Mouse (Mus musculus): Measurements from ENCODE around the gene Mpzl3.

Gene Mpzl3

DNA sequence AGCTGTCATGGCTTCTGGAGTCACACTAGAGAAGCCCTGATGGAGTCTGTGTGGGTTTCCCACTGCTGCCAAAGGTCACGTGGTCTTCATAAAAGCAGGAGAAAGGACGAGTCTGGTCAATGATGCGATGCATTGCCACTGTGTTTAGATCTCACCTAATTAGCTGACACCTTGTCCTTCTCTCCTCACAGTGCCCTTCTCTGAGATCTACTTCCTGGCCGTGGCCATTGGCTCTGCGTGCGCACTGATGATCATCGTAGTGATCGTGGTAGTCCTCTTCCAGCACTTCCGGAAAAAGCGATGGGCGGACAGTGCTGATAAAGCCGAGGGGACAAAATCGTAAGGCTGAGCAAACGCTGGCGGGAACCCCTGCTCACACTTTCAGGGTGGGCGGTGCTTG lies 8.0 kb upstream of the Mpzl3 start:
- DNase-seq, result no peak

DNA sequence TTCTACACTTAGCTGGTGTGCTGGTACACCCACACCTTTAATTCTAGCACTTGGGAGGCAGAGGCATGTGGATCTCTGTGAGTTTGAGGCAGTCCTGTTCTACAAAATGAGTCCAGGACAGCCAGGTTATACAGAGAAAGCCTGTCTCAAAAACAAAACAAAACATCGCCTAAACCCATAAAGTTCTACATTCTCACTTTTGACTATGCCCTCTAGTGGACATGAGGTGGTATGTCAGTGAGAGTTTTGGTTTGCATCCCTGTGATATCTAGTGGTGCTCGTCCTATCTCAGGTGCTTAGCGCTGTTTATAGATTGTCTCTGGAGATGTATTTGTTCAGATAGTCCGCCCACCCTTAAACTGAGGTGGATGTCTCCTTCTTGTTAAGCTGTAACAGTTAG lies 6.5 kb upstream of the Mpzl3 start:
- no peak for DNase-seq

DNA sequence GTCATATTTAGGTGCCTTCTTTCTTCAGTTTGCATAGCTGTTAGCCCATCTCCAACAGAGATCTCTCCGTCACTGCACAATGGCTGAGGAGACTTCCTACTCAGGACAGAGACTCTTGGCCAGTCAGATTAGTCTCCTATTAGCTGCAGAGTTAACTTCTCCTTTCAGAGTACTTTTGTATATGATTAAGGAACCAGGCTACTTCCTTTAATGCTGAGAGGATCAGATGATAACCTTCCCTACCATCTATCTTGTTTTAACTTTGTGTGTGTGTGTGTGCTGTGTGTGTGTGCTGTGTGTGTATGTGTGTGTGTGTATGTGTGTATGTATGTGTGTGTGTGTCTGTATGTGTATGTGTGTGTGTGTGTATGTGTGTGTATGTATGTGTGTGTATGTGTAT lies 5.3 kb upstream of the Mpzl3 start:
- DNase-seq, result no peak

DNA sequence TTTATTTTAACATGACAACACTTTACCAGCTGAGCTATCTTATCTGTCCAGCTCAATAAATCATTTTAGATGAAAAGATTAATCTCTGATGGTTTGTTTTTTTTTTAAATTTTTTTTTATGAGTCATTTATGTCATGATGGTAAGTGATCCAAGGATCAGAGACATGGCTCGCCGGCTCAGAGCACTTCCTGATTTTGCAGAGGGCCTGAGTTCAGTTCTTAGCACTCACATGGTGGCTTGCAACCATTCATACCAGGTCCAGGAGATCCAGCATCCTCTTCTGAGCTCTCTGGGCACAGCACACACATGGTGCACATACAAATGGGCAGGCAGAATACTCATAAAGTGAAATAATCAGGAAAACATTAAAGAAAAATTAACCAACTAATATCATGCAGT lies 4.7 kb upstream of the Mpzl3 start:
- no peak for DNase-seq

DNA sequence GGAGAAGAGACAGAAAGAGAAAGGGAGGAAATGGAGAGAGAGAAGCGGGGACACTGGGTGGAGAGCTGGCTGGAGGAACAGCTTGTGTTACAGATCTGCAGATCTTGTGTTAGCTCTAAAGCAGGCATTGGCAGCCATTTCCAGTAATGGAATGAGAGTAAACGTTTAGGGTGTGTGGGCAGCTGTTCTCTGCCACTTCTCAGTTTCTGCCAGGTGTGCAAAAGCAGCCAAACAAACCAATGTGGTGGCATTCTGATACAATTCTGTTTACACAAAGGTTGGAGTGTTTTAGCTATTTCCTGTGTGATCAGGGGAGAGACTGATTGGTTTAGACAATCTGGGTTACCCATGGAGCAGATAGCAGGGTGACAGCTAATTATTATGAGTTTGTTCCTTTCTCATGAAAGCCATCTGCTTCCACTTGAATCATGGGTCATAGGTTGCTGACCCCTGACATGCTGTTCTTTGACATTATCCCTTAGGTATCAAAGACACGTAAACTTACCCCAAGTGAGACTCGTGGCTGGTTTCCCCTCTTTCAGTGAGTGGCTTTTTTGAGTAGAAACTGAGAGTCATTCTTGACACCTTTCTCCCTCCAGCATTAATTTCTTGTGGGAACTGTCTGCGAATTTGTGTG lies 3.4 kb downstream of the Mpzl3 start:
- no peak for DNase-seq

DNA sequence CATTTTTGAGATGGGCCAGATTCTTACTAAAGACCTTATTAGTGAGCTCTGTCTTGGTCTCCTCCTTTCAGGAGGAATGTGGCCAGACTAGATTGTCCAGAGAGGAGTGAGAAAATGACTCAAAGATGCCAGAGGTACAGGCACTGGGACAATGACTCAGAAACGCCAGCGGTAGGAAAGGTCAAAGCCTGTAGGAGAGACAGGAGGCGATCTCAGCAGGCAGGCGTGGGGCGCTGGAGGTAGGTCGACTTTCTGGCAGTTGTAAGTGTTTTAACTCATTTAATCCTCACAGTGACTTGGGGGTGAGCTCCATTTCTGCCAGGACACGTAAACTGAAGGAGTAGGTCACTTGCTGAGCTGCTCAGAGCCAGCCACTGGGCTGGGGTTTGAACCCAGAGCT lies 5.2 kb downstream of the Mpzl3 start:
- DNase-seq, result no peak

DNA sequence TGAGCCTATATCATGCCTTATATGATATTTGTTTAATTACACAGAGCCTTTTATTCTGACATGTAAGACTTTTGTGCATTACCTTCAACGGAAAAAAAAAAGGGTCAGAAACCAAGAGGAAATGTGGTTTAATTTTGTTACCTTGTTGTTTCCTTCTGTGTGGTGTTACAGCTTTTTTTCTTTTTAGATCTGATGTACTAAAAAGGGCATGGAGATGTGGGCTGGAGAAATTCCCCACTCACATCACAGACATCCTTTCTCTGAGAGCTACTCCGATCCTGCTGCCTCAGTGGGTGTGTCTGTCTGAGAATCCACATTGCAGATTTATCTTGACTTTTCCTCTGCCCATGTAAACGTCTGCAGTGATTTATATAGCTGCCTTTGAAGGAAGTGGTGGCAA lies 7.7 kb downstream of the Mpzl3 start:
- DNase-seq, result no peak

DNA sequence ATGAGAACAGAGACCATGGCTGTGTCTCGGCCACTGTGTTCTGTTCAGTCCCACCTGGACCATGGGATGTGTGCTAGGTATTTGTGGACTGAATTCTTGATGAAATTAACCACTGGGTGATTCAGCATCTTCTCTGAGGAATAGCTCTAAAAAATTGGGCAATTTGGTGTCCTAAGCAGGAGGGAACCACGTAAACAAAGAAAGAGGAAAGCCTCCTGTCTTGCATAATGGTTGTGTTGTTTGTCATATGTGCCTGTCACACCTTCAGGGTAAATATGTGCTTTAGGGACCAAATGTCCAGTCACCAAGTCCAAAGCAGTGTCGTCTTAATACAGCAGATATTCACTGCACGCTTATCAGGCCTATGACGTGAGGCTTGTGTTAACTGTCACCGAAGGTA lies 9.4 kb downstream of the Mpzl3 start:
- no peak for DNase-seq

DNA sequence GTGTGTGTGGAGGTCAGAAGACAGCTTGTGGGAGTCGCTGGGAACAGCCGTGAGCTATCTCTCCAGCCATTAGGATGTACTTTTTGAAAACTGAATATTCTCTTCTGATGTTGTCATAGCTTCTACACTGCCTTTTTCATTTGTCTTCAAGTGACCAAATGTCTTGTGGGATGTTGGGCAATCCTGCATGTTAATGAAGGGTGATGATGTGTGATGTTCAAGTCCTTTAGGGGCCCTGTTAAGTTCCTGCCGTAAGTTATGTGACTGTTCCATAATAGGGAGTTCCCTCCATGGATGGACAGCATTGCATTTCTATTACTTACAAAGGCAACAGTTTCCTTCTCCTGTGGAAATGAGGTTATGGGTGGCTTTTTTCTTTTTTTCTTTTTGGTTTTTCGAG lies 11.7 kb downstream of the Mpzl3 start:
- no peak for DNase-seq

DNA sequence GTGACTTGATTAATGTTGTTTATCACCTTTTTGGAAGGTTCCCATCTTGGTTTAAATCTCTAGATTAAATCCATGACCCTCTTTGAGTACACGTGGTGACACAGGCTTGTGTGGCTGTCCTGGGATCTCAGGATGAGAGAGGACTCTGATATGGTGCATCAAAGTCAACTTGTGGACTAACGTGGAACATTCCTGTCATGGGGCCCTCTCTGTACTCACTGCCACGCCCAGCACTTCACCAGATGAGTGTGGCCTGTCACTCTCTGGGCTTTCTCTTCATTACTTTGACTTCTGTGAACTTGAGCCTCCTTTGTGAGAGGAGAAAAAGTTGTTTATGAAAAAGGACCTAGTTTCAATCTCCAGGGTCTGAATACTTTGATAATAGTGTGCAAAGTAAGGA lies 16.8 kb downstream of the Mpzl3 start:
- no peak for DNase-seq

DNA sequence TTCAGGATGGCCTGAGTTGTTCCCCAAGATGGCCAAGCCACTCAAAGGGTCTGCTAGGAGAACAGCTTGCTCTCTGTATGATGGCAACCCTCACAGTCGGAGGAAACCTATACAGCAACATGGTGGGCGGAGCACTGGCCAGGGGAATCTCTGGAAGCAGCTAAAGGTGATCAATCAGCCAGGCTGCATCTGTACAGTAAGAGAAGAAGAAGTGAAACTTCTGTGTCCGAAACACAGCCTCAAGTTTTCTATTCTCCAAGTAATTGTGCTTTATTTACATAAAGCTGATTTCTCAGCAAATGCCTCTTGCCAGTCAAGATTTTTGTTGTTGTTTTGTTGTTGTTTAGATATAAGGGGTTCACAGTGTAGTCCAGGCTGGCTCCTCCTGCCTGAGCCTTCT lies 22.9 kb downstream of the Mpzl3 start:
- no peak for DNase-seq

DNA sequence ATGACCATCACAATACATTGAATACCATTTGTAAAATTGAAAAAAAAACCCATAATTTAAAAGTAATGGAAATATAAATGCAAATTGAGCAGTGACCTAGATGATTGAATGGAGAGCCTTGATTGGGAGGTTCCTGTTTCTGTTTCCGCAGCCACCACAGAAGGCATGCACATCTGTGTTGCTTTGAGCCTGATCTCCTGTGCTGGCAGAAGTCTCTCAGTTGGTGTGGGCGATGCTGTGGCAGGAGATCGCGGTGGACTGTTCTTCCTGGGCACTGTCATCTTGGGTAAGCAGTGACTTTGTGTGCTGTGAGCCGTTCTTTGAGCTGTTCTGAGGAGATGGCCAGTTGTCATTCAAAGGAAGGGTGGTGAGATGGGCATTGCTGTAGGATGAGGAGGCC lies 24.0 kb downstream of the Mpzl3 start, which contains the start of gene Jaml:
TSS of gene Jaml (plus strand) at position 173 of the 400 bp plus-strand sequence.
- no peak for DNase-seq

DNA sequence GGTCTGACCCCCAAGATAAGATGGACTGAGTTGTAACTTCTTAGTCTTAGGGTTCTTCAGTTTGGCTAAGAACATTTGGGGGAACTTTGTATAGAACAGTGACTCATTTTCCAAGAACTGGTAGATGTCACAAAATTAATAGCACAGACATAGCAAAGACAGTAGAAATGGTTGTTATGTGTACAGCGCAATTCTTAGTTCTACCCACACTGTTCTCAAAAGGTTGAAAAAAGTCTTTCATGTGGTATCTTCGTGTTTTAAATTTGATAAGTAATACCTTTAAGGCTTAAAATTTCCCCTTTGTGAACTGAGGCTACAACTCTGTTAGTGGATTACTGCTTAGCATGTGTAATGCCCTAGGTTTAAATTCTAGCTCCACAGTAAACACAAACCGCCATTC lies 28.1 kb downstream of the Mpzl3 start:
- DNase-seq, result no peak

DNA sequence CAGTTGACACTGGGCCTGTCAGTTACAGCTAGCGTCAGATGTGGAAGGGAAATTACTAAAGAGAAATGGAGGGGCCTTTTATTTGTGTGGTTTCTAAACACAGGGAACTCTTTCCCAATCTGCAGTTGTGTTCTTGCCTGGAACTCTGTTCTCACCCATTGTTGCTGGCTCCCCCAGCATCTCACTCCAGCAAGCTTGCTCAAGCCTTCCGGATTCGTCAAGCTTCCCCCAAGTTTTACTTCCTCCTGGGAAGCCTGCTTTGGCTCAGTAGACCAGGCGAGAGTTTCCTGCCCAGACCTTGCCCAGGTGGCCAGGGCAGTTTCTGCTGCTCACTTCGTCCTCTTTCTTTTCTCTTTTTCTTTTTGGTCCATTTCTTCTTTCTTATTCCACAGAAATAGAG lies 29.6 kb downstream of the Mpzl3 start:
- no peak for DNase-seq

DNA sequence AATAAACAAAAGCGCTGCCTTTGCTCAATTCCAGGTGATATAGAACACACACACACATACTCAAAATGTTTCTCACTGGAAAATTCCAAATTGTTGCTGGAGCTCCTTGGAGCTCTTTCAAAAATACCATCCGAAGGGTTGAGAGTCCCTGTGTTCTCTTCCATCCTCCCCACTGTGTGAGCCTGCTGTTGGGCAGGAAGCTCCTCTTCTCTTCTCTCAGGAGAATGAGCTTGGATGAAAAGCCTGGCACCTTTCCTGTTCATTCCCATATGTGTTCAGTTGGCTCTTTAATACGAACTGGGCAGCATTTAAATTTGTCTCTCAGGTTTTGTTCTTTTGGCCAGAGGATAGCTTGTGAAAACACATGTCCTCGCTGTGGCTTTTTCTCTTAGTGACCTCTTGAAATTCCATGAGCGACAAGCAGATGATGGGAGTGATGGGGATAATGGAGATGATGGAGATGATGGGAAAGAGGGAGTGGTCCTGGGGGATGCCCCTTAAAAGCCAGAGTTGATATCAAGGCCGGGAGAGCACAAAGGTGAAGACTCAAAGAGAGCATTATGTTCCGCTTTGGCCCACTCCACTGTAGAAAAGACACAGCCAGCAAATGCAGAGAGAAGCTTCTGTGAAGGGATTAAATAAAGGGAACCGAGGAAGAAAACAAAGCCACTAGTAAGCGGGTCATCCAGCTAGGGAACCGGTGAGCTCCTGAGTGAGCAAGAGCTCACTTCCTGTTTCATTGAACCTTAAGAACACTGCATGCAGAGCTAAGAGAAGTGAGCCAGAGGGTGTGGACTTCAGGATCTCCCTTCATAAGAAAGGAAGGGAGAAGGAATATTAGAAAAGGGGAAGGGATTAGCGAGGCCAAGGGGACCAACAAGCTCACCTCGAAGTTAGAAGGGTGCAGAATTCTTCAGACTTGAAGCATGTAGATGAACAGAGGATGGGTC lies 31.0 kb downstream of the Mpzl3 start:
- DNase-seq, result no peak

DNA sequence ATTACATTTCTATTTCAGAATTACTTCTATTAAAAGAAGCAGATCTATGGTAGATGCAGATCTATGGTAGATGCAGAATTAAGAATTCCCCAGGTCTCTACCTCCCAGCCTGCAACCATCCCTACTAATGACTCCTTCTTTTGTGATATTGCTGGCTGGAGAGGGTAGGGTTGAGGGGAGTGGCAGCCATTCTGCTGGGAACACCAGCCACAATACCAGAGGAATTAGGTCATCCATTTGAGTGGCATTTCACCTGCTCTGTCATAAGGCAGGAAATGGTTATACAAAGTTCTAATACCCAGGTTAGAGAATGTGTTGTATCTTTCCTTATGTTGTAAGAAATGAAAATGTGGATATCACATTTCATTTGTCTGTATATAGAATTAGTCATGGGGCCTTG lies 33.1 kb downstream of the Mpzl3 start:
- no peak for DNase-seq

DNA sequence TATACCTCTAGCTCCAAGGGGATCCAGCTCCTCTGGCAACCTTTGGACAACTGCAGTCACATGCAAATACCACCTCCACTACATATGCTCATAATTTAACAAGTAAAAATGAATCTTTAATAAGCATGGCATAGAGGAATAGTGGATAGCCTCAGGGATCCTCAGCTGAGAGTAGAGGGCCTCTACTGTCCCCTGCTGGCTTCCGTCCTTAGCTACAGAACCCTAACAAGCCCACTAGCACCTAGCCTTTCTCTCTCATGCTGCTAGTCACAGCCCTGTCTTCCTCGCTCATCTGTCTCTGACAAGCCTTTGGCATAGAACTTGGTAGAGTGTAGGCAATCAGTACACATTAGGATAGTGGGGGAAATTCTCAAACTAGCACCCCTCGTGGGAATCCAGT lies 35.8 kb downstream of the Mpzl3 start:
- DNase-seq, result no peak

DNA sequence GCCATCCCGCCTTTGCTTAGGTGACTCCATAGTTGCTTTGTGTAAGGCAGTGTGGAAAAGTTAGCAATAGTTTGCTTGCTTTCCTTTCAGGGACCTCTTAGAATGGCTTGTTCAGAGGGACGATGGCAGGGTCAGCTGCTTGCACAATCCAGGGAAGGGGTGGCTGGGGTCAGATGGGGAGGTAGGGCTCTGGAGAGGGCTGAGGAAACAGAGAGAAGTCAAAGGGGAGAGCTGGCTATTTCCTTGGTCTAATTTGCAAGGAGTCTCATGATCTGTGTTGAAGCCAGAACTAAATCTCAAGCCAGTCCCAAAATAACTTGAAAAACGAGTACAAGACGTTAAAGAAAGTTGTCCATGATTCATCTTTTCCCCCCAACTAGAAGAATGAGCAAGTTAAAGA lies 37.7 kb downstream of the Mpzl3 start:
- no peak for DNase-seq

DNA sequence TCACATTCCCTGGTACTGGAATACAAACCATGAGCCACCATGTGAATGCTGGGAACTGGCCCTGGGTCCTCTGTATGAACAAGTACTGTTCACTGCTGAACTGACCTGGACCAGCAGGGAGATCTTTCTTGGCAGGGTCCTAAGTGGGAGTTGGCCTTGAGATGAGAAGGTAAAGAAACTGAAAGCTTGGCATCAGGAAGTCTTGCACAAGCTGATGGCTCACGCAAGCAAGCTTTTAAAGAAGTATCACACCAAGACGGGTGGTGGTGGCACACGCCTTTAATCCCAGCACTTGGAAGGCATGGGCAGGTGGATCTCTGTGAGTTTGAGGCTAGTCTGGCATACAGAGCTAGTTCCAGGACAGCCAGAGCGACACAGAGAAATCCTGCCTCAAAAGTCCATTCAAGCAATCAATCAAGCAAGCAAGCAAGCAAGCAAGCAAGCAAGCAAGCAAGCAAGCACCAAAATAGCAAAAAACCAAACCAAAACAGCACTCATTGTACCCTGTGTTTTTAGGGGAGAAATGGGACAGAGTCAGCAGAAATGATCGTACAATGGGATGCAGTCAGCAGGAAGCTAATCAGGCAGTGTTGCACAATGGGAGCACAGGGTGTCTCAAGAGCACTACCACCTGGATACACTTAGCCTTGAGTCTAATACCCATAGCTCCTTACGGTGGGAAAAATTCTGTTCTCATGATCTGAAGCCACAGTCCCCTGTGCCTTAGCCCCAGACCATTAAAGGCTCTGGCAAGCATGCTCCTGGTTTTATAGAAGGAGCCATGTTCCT lies 40.4 kb downstream of the Mpzl3 start:
- no peak for DNase-seq

DNA sequence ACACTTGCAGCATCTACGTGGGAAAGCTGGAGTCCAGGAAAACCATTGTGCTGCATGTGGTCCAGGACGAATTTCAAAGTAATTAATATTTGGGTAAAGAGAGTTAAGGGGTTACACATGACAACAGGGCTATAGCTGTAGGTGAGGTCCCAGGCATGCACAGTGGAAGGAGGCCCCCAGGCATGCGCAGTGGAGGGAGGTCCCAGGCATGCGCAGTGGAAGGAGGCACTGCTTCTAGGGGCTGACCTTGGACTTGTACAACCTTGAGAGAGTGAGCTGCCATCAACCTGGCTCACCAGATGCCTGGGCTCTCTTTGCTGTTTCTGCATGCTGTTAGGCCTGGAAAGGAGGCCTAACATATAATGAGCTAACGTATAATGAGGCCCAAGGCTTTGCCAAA lies 42.9 kb downstream of the Mpzl3 start:
- no peak for DNase-seq

DNA sequence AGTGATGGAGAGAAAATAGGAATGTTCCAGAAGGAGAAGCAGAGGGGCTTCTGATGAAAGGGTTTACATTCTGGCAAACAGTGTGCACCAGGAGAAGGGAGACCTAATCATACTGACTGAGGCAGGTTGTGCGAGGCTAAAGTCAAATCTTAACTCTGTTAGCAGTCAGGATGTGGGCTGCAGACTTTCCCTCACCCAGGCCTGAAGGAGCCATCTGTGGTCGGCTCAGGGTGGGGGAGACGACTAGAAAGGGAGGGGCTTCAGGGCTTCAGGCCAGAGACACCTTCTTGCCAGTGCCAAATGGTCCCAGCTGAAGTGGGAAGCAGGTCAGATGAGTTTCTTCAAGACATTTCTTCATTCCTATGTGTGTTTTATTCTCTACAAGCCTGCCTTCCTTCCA lies 43.4 kb downstream of the Mpzl3 start:
- DNase-seq, result no peak

DNA sequence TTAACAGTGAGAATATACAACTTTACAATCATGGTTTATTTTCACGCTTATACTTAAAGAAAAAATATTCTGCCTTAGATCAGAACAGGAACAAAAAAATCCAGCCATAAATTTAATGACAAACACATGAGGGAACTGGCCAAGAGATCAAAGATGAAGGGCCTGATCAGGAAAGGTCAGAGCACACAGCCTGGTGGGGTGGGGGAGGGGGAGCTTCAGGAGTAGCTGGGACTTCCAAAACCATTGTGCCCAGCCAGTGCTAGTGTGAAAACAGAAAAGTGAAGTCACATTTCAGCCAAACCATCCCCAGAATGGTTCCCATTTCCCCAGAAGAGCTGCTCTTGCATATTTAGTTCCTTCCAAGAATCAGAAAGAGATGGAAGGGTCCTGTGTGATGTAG lies 47.5 kb downstream of the Mpzl3 start:
- DNase-seq, result no peak

DNA sequence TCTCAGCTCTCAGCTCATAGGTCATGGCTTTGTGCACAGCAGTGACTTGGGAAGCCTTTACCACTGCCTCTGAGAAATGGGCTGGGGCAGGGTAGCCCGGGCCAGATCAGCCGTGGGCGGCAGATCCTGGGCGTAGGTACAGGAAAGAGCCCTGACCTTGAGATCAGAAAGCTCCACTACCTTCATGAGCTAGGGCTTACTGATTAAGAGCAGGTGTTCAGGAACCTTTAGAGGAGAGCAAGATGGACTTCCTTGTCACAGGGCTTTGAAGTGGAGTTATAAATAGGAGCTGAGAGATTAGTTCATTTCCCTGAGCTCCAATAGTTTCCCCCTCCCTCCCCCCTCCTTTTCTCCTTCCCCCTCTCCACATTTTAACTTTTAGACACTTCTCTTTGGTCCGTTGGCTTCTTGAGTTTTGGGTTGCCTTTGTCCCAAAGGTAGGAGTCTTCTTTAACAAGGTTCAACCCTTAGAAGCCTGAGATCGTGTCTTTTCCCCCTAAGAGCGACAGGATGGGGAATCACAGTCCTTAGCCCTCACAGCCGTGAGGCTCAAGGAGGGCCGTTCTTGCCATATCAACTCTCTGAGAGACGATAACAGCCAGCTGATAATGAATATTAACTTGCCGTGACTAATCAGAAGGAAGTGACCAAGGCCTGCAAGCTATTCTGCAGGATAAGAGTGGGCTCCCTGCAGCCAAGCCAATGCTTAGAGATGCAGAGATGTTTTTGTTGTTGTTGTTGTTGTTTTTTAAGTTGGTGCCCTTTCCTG lies 48.4 kb downstream of the Mpzl3 start:
- no peak for DNase-seq
